Mouse (Mus musculus): ENCODE data around the gene Cnbd2.
A peak's percentile ranks its signal among the peaks of the same experiment; 100 is the strongest.
"Not testable (repeated sequence)": the region's sequence is repeated elsewhere in the genome, so short reads cannot be mapped to it uniquely, and the experiment has no call there.

The Cnbd2 gene

GRCm38 (mm10) chr2:156392461-156393154 lies 80.5 kb downstream of the Cnbd2 start:
- DNase-seq (ENCODE audit: low spot score): peak; percentile 80

GRCm38 (mm10) chr2:156393155-156393828 lies 81.2 kb downstream of the Cnbd2 start:
- no peak for DNase-seq (ENCODE audit: low spot score)

GRCm38 (mm10) chr2:156394282-156394681 lies 82.2 kb downstream of the Cnbd2 start:
- DNase-seq (ENCODE audit: low spot score): no peak

GRCm38 (mm10) chr2:156396096-156396495 lies 84.0 kb downstream of the Cnbd2 start:
- no peak for DNase-seq (ENCODE audit: low spot score)

- no peak for DNase-seq (ENCODE audit: low spot score)
Measured at GRCm38 (mm10) chr2:156397988-156398387, 85.9 kb downstream of the Cnbd2 start.

- DNase-seq (ENCODE audit: low spot score): no peak
Measured at GRCm38 (mm10) chr2:156399485-156399884, 87.4 kb downstream of the Cnbd2 start.

- peak; percentile 41 for DNase-seq (ENCODE audit: low spot score)
Measured at GRCm38 (mm10) chr2:156401331-156401730, 89.2 kb downstream of the Cnbd2 start.

- DNase-seq (ENCODE audit: low spot score): no peak
Measured at GRCm38 (mm10) chr2:156402036-156402435, 89.9 kb downstream of the Cnbd2 start.

- no peak for DNase-seq (ENCODE audit: low spot score)
Measured at GRCm38 (mm10) chr2:156406987-156407386, 94.9 kb downstream of the Cnbd2 start.

GRCm38 (mm10) chr2:156408168-156408567 lies 96.1 kb downstream of the Cnbd2 start:
- no peak for DNase-seq (ENCODE audit: low spot score)

- not testable (repeated sequence) for DNase-seq (ENCODE audit: low spot score)
Measured at GRCm38 (mm10) chr2:156411348-156411747, 99.2 kb downstream of the Cnbd2 start.

GRCm38 (mm10) chr2:156414996-156415395 lies 102.9 kb downstream of the Cnbd2 start:
- no peak for DNase-seq (ENCODE audit: low spot score)

GRCm38 (mm10) chr2:156415674-156416073 lies 103.6 kb downstream of the Cnbd2 start:
- DNase-seq (ENCODE audit: low spot score): no peak

GRCm38 (mm10) chr2:156417194-156417593 lies 105.1 kb downstream of the Cnbd2 start:
- DNase-seq (ENCODE audit: low spot score): no peak

- no peak for DNase-seq (ENCODE audit: low spot score)
Measured at GRCm38 (mm10) chr2:156418467-156418866, 106.4 kb downstream of the Cnbd2 start.

GRCm38 (mm10) chr2:156420327-156420693 lies 108.2 kb downstream of the Cnbd2 start:
- no peak for DNase-seq (ENCODE audit: low spot score)

GRCm38 (mm10) chr2:156420694-156421380 lies 108.7 kb downstream of the Cnbd2 start, which contains the start of gene Epb41l1:
Gene Epb41l1, plus strand, starts transcription at chr2:156420909.
- peak; percentile 81 for DNase-seq (ENCODE audit: low spot score)

GRCm38 (mm10) chr2:156421381-156422110 lies 109.4 kb downstream of the Cnbd2 start:
- DNase-seq (ENCODE audit: low spot score): no peak

GRCm38 (mm10) chr2:156422631-156423030 lies 110.5 kb downstream of the Cnbd2 start:
- DNase-seq (ENCODE audit: low spot score): no peak

- no peak for DNase-seq (ENCODE audit: low spot score)
Measured at GRCm38 (mm10) chr2:156423672-156424071, 111.6 kb downstream of the Cnbd2 start.

All from yolk sac, embryonic 10.5 days (tissue).